Mouse (Mus musculus): Measurements from ENCODE around the gene Pram1. TPM values are rescaled to one million over a fixed set of nuclear protein-coding genes. Genes with fewer than 3 reads are reported as not detected.
A peak's percentile ranks its signal among the peaks of the same experiment; 100 is the strongest.
"Not testable (repeated sequence)": the region's sequence is repeated elsewhere in the genome, so short reads cannot be mapped to it uniquely, and the experiment has no call there.

Gene Pram1
- total RNA-seq (2021): under 1 TPM; 0.40 to 0.54 TPM
- long read RNA-seq, experiment 1: 0 reads
- long read RNA-seq, experiment 2: 0 reads

DNA sequence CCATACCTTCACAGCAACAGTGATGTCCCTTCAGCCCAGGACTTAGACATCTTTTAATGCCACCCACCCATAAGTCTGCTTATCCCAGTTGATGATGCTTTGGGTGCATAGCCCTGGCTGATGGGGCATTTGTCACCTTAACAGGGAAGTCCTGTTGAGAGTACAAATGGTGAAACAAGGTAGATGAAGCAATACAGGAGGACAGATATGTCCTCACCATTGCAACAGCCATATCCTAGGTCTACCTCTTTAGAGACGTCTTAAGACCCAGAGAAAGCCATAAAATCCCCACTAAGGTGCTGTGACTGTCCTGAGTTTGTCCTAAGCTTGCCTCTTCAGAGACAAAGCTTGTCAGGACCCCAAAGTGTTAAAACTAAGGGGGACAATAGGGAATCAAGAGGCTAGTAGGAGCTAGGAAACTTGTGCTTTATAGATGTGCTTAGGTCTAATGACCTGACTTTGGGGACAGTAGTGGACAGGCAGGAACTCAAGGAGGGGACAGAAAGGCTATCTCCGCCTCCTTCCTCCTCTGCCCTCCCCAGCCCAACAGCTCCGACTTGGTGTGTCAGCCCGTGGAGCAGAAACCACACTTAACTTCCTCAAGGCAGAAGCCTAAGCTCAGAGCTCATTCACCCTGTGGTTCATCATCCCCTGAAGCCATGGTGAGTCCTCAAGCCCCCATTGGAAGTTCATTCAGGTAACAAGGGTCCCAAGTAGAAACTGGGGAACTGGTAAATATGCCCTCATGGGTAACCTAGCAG lies at the start of gene Pram1:
Gene Pram1, plus strand, starts transcription at position 541 of the 761 bp plus-strand sequence.
- DNase-seq: no peak

DNA sequence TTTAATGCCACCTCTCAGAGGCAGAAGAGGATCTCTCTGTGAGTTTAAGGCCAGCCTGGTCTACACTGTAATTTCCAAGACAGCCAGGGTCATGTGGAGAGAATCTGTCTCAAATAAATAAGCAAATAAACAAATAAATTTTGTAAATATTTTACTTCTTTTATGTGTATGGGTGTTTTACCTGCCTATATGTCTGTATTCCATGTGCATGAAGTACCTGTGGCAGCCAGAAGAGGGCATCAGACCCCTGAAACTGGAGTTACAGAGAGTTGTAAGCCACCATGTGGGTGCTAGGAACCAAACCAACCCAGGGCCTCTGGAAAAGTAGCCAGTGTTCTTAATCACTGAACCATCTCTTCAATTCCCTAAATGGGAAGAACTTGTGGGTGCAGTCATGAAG lies 40.6 kb upstream of the Pram1 start:
- DNase-seq: no peak

GRCm38 (mm10) chr17:33598506-33598905 lies 39.4 kb upstream of the Pram1 start:
- no peak for DNase-seq

DNA sequence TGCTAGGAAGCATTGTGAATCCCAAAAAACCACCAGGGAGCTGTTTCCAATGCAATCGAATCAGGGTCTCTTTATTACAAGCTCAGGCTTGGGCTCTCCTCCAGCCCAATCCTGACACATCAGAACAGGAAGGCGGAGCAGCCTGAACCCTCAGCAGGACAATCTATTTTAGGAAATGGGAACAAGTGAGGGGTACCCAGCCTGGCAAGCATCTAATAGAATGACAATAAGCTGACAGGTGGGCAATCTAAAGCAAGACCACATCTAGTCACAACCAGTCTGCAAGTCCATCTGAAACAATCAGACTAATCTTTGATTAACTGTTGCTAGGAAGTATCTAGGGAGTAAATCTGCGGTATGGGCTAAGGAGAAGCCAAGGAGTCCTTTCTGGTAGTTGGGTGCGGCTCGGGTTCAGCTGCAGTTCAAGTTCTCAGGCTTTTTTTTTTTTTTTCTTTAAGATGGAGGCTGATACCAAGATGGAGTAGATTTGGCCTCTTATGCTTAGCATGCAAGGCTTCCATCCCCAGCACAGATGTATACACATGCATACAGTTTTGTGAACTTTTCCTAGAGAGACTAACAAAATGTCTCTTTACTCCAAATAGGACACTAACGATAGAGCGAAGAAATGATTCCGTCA lies 37.9 kb upstream of the Pram1 start:
- no peak for DNase-seq

DNA sequence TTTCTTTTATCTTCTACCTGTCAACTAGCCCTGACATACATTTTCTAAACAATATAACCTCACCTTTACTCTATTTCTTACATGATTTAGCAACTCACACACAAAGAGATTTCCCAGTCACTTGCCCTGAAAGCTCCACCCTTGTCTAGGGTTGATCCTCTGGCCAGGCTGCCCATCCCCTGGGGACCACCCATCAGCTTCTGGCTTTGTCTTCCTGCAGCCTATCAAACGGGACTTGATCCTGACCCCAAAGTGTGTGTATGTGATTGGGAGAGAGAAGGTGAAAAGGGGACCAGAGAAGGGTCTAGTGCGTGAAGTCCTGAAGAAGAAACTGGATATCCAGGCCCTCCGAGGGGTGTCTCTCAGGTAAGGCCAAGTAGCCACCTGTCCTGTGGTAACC lies 37.0 kb upstream of the Pram1 start:
- no peak for DNase-seq

DNA sequence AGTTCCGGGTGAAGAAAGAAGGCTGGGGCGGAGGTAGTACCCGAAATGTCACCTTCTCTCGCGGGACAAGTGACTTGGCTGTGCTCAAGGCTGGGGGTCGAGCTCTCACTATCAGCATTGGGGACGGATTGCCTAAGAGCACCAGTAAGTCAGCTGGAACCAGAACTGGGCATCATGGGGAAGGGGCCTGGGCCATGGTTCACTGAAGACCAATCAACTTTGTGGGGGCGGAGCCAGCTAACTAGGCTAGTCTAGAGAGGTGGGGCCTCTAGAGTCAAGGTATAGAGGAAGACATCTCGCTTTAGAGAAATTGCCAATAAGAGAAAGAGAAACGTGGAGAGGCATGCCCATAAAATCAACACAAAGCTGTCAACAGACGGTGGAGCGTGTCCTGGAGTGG lies 35.9 kb upstream of the Pram1 start:
- no peak for DNase-seq

DNA sequence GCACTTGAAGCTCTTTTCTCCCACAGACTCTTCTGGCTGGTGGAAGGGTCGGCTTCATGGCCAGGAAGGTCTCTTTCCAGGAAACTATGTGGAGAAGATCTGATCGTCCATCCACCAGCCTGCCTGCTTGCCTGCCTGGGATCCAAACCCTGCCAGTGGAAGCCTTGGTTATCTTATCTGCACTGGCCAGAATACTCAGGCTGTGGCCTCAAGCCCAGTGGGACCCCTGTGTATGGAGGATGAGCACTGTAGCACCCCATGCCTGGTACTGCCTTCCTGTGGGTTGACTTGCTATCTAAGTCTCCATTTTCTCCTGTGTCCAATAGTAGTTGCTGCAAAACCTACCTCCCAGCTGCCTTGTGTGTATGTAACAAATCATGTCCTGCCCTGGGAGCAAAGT lies 30.6 kb upstream of the Pram1 start:
- no peak for DNase-seq

GRCm38 (mm10) chr17:33610548-33610947 lies 27.3 kb upstream of the Pram1 start:
- no peak for DNase-seq

GRCm38 (mm10) chr17:33613726-33614125 lies 24.1 kb upstream of the Pram1 start:
- not testable (repeated sequence) for DNase-seq

DNA sequence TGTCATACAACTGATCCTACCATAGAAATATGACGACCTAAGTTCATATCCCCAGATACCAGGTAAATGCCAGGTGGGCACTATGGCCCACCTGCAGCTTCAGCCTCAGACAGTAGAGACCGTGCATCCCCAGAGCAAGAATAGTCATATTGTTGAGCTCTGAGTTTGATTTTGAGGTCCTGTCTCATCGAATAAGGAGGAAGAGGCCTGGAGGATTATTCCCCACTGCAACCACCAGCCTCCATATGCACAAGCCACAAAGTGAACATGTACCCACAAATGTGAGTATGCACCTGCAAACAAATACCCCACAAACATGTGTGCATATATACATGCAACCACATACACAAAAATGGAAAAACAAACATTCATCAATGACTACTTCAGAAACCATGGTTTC lies 10.6 kb upstream of the Pram1 start:
- no peak for DNase-seq

- peak; percentile 90 for DNase-seq
These were observed 9.0 kb upstream of the Pram1 start, which contains the start of gene Zfp414 for GRCm38 (mm10) chr17:33628621-33629486. TSS of gene Zfp414 (plus strand) at chr17:33629090.

GRCm38 (mm10) chr17:33629487-33630125 lies 8.2 kb upstream of the Pram1 start:
- no peak for DNase-seq

GRCm38 (mm10) chr17:33630171-33630895 lies 7.5 kb upstream of the Pram1 start:
- DNase-seq: no peak

DNA sequence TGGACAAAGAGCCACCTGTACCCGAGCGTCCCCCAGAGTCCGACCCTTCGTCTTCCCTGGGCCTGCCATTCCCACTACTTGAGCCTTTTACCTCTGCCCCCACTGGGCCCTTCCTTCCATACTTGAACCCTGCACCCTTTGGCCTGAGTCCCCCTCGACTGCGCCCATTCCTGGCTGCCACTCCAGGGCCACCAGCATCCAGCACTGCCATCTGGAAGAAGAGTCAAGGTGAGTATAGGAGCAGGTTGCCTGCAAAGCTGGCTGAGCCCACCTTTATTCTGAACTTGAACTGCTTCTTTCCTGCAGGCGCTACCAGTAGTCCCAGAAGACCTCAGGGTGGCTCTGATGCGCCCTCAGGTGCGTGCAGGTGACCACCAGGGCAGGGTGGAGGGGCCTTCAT lies 6.6 kb upstream of the Pram1 start:
- no peak for DNase-seq

DNA sequence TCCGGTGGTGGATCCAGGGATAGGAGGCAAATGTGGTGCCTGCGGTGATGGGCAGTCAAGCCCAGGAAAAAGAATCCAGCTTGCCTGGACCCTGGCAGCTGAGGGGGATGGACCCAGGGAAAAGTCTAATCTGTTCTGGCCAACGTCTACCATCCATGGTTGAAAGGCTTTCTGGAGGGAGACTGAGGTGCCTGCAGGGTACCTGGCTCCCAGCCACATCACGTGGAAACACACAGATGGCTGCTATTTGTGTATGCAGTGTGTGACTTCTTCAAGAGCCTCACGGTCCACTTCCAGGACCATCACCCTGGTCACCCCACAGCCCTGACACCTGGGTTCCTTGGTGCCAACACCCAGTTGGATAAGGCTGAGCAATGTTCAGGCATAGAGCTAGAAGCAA lies 6.1 kb upstream of the Pram1 start:
- no peak for DNase-seq

GRCm38 (mm10) chr17:33637038-33637437 lies 818 bp upstream of the Pram1 start:
- no peak for DNase-seq

- DNase-seq: no peak
These were observed 1.9 kb downstream of the Pram1 start for GRCm38 (mm10) chr17:33639743-33640142.

DNA sequence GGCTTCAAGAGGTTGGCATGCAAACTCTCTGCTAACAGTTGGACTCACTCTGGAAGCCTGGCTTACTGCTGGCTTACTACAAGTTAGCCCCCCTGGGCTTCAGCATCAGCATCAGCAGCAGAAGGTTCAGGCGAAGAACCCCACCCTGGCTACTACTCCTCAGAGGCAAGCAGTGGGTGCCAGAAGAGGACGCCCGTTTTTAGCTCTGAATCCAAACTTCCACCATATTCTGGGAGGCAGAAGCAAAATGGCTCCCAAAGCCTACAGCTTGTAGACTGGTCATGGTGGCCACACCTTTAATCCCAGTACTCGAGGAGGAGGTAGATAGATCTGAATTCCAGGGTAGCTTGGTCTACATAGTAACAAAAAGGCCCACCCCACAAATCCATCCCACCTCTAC lies 6.2 kb downstream of the Pram1 start:
- no peak for DNase-seq

- no peak for DNase-seq
These were observed 7.2 kb downstream of the Pram1 start for GRCm38 (mm10) chr17:33645073-33645472.

DNA sequence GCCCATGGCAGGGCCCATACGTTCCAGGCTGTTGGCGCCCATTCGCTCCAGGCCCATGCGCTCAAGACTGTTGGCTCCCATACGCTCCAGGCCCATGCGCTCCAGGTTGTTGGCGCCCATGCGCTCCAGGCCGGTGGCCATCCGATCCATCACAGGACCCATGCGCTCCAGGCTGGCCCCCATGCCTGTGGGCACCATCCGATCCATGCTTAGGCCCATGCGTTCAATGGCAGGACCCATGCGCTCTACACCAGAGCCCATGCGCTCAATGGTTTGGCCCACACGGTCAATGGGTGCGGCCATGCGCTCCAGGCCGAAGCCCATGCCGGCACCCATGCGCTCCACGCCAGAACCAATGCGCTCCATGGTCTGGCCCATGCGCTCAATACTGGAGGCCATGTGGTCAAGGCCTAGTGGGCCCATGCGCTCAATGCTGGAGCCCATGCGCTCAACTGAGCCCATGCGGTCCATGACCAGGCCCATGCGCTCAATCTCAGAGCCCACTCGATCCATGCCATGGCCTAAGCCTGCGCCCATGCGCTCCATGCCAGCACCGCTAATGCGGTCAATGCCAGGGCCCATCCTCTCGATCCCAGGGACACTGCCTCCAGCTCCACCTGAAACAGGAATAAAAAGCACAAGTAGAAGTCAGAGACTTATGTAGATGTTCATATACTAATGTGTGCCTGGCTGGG lies 12.1 kb downstream of the Pram1 start:
- DNase-seq: no peak

- no peak for DNase-seq
These were observed 29.0 kb downstream of the Pram1 start for GRCm38 (mm10) chr17:33666813-33667212.
